Mouse (Mus musculus): ENCODE measurements around the gene Nup62.

The Nup62 gene

DNA sequence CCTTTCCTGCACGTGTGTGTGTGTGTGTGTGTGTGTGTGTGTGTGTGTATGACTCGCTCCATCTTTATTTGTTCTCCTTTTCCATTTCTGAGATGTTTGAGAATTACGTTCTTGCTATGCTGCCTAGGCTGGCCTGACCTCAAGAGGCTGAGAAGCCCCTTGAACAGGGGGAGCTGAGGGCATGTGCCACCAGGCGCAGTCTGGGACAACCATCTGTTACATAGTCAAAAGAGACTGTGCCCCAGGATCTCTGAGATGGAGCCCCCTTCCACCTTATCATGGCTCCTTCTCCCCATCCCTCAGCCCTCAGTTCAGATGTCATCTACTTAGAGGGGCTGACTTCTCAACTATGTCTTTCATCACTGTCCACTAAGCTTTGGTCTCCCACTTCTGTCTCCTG lies 1.5 kb upstream of the Nup62 start:
- POLR2A ChIA-PET, result interaction anchor here (0.6 to 43.6 kb wide), 25 partner anchors 10 to 208 kb away, joined by 3 to 2007 read pairs (median 28); partner anchors contain the start of genes Akt1s1 (in 3 of the 4), Ptov1 (in 3 of the 4), Tbc1d17 (in 3 of the 4) and Pnkp (in 2 of the 4)
- CTCF ChIA-PET, result interaction anchor here in 2 of 4 experiments (0.6 to 3.4 kb wide), 2 partner anchors 12 to 315 kb away, joined by 3 to 28 read pairs; no protein-coding TSS in a partner anchor

DNA sequence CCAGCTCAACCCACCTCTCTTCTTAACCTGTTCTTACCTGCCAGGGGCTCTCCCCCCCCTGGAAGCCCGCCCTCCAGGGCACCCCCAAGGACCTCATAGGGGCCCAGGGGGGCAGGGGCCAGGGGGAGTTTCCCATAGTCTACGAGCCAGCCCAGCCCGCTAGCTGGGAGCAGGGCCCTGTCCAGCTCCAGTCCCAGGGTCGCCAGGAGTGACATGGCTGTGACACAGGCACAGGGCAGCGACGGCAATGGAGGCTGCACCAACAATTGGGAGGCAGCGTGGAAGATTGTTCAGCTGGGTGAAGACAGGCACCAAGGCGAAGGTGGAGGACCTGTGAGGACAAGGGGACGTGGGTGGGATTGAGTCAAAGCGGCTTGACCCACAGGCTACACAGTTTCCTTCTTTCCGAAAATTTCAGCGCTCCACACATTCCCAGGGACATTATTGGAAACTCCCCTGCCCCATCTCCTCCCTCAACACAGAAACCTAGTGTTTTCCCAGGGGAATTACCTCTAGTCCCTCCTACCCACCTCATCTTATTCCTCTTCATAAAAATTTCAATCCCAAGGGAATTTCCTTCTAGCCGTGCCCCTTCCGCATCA lies 835 bp upstream of the Nup62 start:
- POLR2A ChIA-PET, result interaction anchor here (0.6 to 43.6 kb wide), 140 partner anchors 7 to 1349 kb away, joined by 3 to 2007 read pairs (median 5); partner anchors contain the start of genes Akt1s1 (in 3 of the 4), Ap2a1 (in 3 of the 4), Izumo2 (in 3 of the 4) and Prmt1 (in 3 of the 4)
- CTCF ChIA-PET, result interaction anchor here (0.6 to 3.4 kb wide), 19 partner anchors 9 to 651 kb away, joined by 3 to 28 read pairs (median 3); partner anchors contain the start of genes Emc10 (in 1 of the 4), Fam71e1 (in 1 of the 4), Fuz (in 1 of the 4) and Rras (in 1 of the 4)

DNA sequence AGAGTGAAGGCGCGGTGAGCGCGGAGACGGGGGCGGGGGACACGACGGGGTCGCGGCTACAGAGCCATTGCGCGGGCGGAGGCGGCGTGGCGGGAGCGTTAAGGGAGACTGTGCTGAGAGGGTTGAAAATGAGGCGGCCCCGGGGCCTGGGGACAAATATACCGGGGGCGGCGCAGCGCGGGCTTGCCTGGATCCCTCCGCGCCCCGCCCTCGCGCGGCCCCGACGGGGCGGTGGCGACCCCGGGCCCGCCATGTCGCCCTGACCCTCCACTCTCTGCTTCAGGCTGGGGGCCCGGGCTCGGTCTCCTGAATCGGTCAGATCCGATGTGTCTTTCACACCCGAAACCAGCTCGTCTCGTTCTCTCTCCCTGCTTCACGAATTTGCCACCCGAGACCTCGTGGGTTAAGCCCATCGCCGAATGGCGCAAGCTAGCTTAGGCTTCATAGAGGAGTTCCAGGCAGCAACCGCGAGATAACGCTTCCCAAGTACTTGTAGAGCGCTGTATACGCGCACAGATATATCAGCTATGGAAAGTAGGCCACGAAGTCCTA lies 658 bp downstream of the Nup62 start, which contains the start of gene Atf5:
Gene Atf5, minus strand, starts transcription at position 189 of the 552 bp plus-strand sequence.
- POLR2A ChIA-PET, result interaction anchor here (0.6 to 43.6 kb wide), 148 partner anchors 8 to 1350 kb away, joined by 3 to 2007 read pairs (median 5); partner anchors contain the start of genes Akt1s1 (in 3 of the 4), Ap2a1 (in 3 of the 4), Emc10 (in 3 of the 4) and Fam71e1 (in 3 of the 4)
- CTCF ChIA-PET, result interaction anchor here in 3 of 4 experiments (1.0 to 3.4 kb wide), 12 partner anchors 8 to 322 kb away, joined by 3 to 28 read pairs (median 4); partner anchors contain the start of gene Tbc1d17 (in 1 of the 3)

DNA sequence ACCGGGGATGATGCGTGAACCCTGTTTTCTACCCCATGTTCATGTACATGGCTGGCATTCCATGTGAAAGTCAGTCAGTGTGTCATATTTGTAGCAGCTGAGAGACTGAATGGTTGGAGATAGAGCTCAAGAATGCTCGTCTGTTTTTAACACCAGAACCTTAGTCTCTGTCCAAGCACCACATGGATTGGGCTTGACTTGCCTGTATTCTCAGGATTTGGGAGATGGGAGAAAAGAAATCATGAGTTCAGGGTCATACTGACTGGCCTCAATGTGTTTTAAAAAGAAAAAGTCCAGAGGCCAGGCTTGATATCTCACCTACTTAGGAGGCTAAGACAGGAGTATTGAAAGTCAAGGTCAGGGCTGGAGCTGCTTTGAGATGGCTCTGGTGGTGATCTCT lies 1.6 kb downstream of the Nup62 start:
- POLR2A ChIA-PET, result interaction anchor here (0.7 to 43.6 kb wide), 51 partner anchors 8 to 512 kb away, joined by 3 to 2007 read pairs (median 13); partner anchors contain the start of genes Akt1s1 (in 3 of the 4), Izumo2 (in 3 of the 4), Tbc1d17 (in 3 of the 4) and Vrk3 (in 3 of the 4)
- CTCF ChIA-PET, result interaction anchor here in 2 of 4 experiments (1.2 to 3.4 kb wide), 3 partner anchors 9 to 12 kb away, joined by 3 to 28 read pairs (median 6); no protein-coding TSS in a partner anchor

GRCm38 (mm10) chr7:44818164-44818563 lies 2.3 kb downstream of the Nup62 start:
- ChIA-PET POLR2A (interaction anchor here (0.6 to 43.6 kb wide), 65 partner anchors 9 to 578 kb away, joined by 3 to 2007 read pairs (median 4); partner anchors contain the start of genes Akt1s1 (in 3 of the 4), Ap2a1 (in 3 of the 4), Izumo2 (in 3 of the 4) and Pnkp (in 3 of the 4)), CTCF (interaction anchor here in 2 of 4 experiments (1.2 to 2.2 kb wide), 3 partner anchors 8 to 73 kb away, joined by 3 to 11 read pairs (median 6); no protein-coding TSS in a partner anchor)

- ChIA-PET POLR2A (interaction anchor here (0.6 to 43.6 kb wide), 89 partner anchors 9 to 577 kb away, joined by 3 to 2007 read pairs (median 4); partner anchors contain the start of genes Akt1s1 (in 4 of the 4), Tbc1d17 (in 4 of the 4), Ap2a1 (in 3 of the 4) and Izumo2 (in 3 of the 4)), CTCF (interaction anchor here in 2 of 4 experiments (0.6 to 2.2 kb wide), 4 partner anchors 10 to 165 kb away, joined by 3 to 11 read pairs (median 3); no protein-coding TSS in a partner anchor)
These were observed 2.9 kb downstream of the Nup62 start for GRCm38 (mm10) chr7:44818751-44819235.

DNA sequence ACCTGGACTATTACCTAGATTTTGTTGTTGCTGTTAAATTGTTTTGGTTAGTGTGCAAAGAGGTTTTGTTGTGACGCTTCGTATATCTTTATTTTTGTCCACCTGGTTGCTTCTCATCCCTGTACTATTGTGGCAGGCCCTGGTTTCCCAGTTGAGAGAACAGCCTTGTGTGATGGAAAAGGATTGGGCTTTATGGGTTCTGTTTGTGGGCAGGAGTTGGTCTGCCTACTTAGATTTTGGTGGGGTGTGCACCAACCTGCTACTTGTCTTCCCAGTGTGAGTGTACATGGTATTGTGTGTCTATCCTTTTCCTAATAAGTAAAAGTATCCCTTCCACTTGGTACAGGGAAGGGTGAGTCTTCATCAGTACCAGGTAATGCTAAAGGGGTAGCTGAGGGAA lies 3.5 kb downstream of the Nup62 start:
- CTCF ChIA-PET, result interaction anchor here in 2 of 4 experiments (0.5 to 2.2 kb wide), 5 partner anchors 9 to 98 kb away, joined by 3 to 11 read pairs (median 3); partner anchors contain the start of gene Ptov1 (in 1 of the 2)
- POLR2A ChIA-PET, result interaction anchor here (0.8 to 43.6 kb wide), 75 partner anchors 9 to 576 kb away, joined by 3 to 2007 read pairs (median 4); partner anchors contain the start of genes Akt1s1 (in 4 of the 4), Tbc1d17 (in 4 of the 4), Ap2a1 (in 3 of the 4) and Izumo2 (in 3 of the 4)

- ChIA-PET CTCF (interaction anchor here in 1 of 4 experiments (0.5 to 2.2 kb wide), 4 partner anchors 9 to 99 kb away, joined by 3 to 11 read pairs (median 3); partner anchors contain the start of gene Ptov1), POLR2A (interaction anchor here (0.6 to 43.6 kb wide), 48 partner anchors 8 to 519 kb away, joined by 3 to 2007 read pairs (median 6); partner anchors contain the start of genes Akt1s1 (in 4 of the 4), Tbc1d17 (in 4 of the 4), Izumo2 (in 3 of the 4) and Ptov1 (in 3 of the 4))
These were observed 4.0 kb downstream of the Nup62 start for GRCm38 (mm10) chr7:44819863-44820262.

DNA sequence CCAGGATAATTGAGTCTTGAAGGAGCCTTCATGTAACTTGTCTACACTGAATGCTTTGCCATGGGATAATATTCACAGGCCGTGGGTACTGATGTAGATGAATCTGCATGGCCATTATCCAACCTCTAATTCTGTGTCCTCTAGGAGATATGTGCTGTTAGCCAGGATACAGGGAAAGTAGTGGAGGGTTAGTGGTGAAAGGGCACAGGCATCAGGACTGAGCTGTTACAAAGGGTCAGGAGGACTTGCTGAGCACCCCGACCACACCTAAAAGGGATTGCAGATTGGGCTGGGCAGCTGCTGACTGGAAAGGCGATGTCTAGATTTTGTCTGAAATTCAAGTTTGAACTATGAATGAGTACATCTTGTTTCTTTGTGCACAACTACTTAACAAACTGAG lies 4.6 kb downstream of the Nup62 start:
- ChIA-PET CTCF (interaction anchor here in 1 of 4 experiments (1.2 to 1.8 kb wide), 2 partner anchors 76 to 112 kb away, joined by 3 to 4 read pairs; partner anchors contain the start of genes Fuz and Izumo2), POLR2A (interaction anchor here (0.6 to 43.6 kb wide), 40 partner anchors 8 to 352 kb away, joined by 3 to 2007 read pairs (median 5); partner anchors contain the start of genes Akt1s1 (in 3 of the 4), Tbc1d17 (in 3 of the 4), Izumo2 (in 2 of the 4) and Pnkp (in 2 of the 4))

DNA sequence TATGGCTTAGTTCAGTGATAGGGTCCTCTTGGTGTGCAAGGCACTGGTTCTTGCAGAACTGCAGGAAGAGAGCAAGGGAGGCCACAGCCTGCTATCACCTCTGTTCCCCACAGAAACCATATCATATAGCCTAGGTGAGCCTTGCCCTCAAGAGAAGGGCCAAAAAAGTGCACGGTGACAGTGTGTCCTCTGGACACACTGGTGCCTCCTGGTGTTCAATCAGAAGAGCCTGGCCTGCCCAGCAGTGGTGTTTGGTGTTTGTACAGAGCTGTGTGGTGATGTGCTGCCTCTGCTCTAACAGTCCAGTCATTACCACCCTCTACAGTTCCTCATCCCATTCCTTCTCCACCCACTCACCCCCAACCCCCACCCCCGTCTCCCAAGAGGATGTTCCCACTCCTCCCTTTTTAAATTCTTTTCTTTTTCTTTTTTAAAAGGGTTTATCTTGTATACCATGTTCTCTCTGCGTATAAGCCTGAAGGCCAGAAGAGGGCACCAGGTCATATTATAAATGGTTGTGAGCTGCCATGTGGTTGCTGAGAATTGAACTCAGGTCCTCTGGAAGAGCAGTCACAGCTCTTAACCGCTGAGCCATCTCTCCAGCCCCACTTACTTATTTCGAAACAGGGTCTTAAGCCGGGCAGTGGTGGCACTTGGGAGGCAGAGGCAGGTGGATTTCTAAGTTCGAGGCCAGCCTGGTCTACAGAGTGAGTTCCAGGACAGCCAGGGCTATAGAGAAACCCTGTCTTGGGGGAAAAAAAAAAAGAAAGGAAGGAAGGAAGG lies 6.0 kb downstream of the Nup62 start:
- ChIA-PET POLR2A (interaction anchor here (0.6 to 43.6 kb wide), 47 partner anchors 9 to 1258 kb away, joined by 3 to 2007 read pairs (median 4); partner anchors contain the start of genes Akt1s1 (in 3 of the 4), Tbc1d17 (in 3 of the 4), Izumo2 (in 2 of the 4) and Pnkp (in 2 of the 4)), CTCF (interaction anchor here in 3 of 4 experiments (0.5 to 1.8 kb wide), 11 partner anchors 17 to 1094 kb away, joined by 3 to 7 read pairs (median 3); partner anchors contain the start of genes Fuz (in 1 of the 3), Izumo2 (in 1 of the 3) and Vrk3 (in 1 of the 3))

- CTCF ChIA-PET, result interaction anchor here (0.6 to 2.9 kb wide), 24 partner anchors 9 to 428 kb away, joined by 3 to 8 read pairs (median 3); partner anchors contain the start of genes Akt1s1 (in 2 of the 4), Tbc1d17 (in 2 of the 4) and Ap2a1 (in 1 of the 4)
- POLR2A ChIA-PET, result interaction anchor here (0.6 to 52.0 kb wide), 60 partner anchors 6 to 1469 kb away, joined by 3 to 2007 read pairs (median 5); partner anchors contain the start of genes Akt1s1 (in 4 of the 4), Il4i1 (in 4 of the 4), Nup62 (in 4 of the 4) and Tbc1d17 (in 4 of the 4)
These were observed 7.5 kb downstream of the Nup62 start for GRCm38 (mm10) chr7:44823409-44823808.

GRCm38 (mm10) chr7:44824872-44825271 lies 9.0 kb downstream of the Nup62 start:
- CTCF ChIA-PET, result interaction anchor here (0.6 to 5.1 kb wide), 48 partner anchors 8 to 329 kb away, joined by 3 to 28 read pairs (median 4); partner anchors contain the start of genes Atf5 (in 3 of the 4), Il4i1 (in 3 of the 4), Nup62 (in 3 of the 4) and Akt1s1 (in 2 of the 4)
- POLR2A ChIA-PET, result interaction anchor here (0.5 to 52.0 kb wide), 53 partner anchors 7 to 449 kb away, joined by 3 to 2007 read pairs (median 4); partner anchors contain the start of genes Il4i1 (in 4 of the 4), Nup62 (in 4 of the 4), Akt1s1 (in 3 of the 4) and Atf5 (in 3 of the 4)

GRCm38 (mm10) chr7:44826771-44827170 lies 10.9 kb downstream of the Nup62 start:
- CTCF ChIA-PET, result interaction anchor here in 2 of 4 experiments (0.9 to 5.1 kb wide), 7 partner anchors 7 to 171 kb away, joined by 3 to 28 read pairs (median 6); partner anchors contain the start of genes Atf5 (in 2 of the 2), Il4i1 (in 1 of the 2) and Nup62 (in 1 of the 2)
- POLR2A ChIA-PET, result interaction anchor here (0.6 to 52.0 kb wide), 35 partner anchors 7 to 630 kb away, joined by 3 to 2007 read pairs (median 4); partner anchors contain the start of genes Akt1s1 (in 4 of the 4), Il4i1 (in 4 of the 4), Nup62 (in 4 of the 4) and Tbc1d17 (in 4 of the 4)

DNA sequence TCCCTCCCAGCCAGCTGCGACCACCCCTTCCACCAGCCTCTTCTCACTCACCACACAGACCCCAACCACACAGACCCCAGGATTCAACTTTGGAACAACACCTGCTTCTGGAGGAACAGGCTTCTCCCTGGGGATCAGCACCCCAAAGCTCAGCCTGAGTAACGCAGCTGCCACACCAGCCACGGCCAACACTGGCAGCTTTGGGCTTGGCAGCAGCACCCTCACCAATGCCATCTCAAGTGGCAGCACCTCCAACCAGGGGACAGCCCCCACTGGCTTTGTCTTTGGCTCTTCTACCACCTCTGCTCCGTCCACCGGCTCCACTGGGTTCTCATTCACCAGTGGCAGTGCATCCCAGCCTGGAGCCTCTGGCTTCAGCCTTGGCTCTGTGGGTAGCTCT lies 12.8 kb downstream of the Nup62 start:
- POLR2A ChIA-PET, result interaction anchor here (0.6 to 52.0 kb wide), 30 partner anchors 7 to 524 kb away, joined by 3 to 2007 read pairs (median 5); partner anchors contain the start of genes Akt1s1 (in 3 of the 4), Atf5 (in 3 of the 4), Il4i1 (in 3 of the 4) and Nup62 (in 3 of the 4)
- CTCF ChIA-PET, result interaction anchor here in 1 of 4 experiments (0.5 to 5.1 kb wide), 6 partner anchors 10 to 180 kb away, joined by 3 to 28 read pairs (median 6); partner anchors contain the start of genes Atf5, Il4i1 and Nup62

DNA sequence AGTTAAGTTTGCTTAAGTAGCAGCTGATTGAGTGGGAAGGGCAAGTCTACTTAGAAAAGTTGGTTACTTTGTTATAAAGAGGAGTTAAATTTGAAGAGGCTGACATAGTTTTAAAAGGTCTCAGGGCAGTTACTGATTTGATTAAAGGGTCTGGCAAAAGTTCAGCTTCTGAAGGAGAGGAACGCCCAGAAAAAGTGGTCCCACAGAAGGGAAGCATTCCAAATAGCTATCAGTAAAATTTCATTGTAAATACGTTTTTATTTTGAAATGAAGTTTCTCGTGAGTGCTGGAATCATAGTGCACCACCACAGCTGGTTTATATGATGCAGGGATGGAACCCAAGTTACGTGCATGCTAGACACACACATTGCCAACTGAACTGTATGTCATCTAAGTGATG lies 16.9 kb downstream of the Nup62 start:
- POLR2A ChIA-PET, result interaction anchor here (0.9 to 52.0 kb wide), 8 partner anchors 3 to 134 kb away, joined by 3 to 2007 read pairs (median 4); partner anchors contain the start of genes Il4i1 (in 3 of the 4), Nup62 (in 3 of the 4), Atf5 (in 2 of the 4) and Akt1s1 (in 1 of the 4)
- CTCF ChIA-PET, result interaction anchor here in 2 of 4 experiments (0.6 to 0.9 kb wide), 2 partner anchors 9 to 140 kb away, joined by 3 to 4 read pairs; no protein-coding TSS in a partner anchor
